20 mouse cellular contexts compared by ENCODE assay signal in genomic region chr8:84167696-84168095, GRCm38 (mm10). TPM values are rescaled to one million over a fixed set of nuclear protein-coding genes. Genes with fewer than 3 reads are reported as not detected.
DNase-seq lines count a peak whose midpoint lies in the region; ATAC-seq and TF ChIP-seq lines count a peak whose summit lies in the region.
"Had no signal": no experiment of that assay in that cellular context is flagged by ENCODE, and none has a peak within 500 bp of the region (broad histone marks: within the 10 kb centered on the region; RNA-seq: fewer than 3 reads in every experiment).

No protein-coding gene starts in this region.

- no peak for TF ChIP-seq EP300 in liver, postnatal 0 days (IDR thresholded peaks at IDR 0.05; ENCODE audit: low read depth)
- TF ChIP-seq EP300 in stomach, postnatal 0 days (optimal IDR thresholded peaks at IDR 0.05), result no peak

- no peak for ATAC-seq in heart, embryonic 13.5 days (ENCODE audit: extremely low read depth, insufficient number of reproducible peaks, low FRiP score, low TSS enrichment)
- peak; percentile 58; the same call in 1 of the 2 replicates for ATAC-seq in liver, embryonic 12.5 days
- ATAC-seq in liver, postnatal 0 days, result no peak
- ATAC-seq in stomach, embryonic 16.5 days (ENCODE audit: insufficient read depth, low FRiP score), result no peak
- no peak for ATAC-seq in stomach, postnatal 0 days (ENCODE audit: low FRiP score, low TSS enrichment)
- ATAC-seq: activated CD4-positive, CD25-positive, alpha-beta regulatory T cell, adult 4 months; forebrain, postnatal 0 days; inflammation-experienced regulatory T-cells, adult 6 months; Patski had no signal

- H3K27ac ChIP-seq in heart, embryonic 13.5 days (replicated peaks), result no peak overlapping the region
- no peak overlapping the region for H3K27ac ChIP-seq in liver, embryonic 12.5 days
- H3K27ac ChIP-seq in liver, postnatal 0 days (ENCODE audit: low read depth), result no peak overlapping the region
- H3K27ac ChIP-seq in stomach, embryonic 16.5 days (ENCODE audit: low read length), result no peak overlapping the region
- H3K27ac ChIP-seq in stomach, postnatal 0 days (replicated peaks), result no peak overlapping the region
- H3K27ac ChIP-seq: embryonic facial prominence, embryonic 13.5 days; forebrain, embryonic 12.5 days; hindbrain, embryonic 10.5 days; hindbrain, embryonic 15.5 days had no signal

- peaks cover 21% of the 10 kb centered on the region for H3K36me3 ChIP-seq in heart, embryonic 13.5 days
- H3K36me3 ChIP-seq in liver, embryonic 12.5 days, result peaks cover 10% of the 10 kb centered on the region; the same call in 1 of the 2 replicates
- H3K36me3 ChIP-seq in liver, postnatal 0 days (replicated peaks; ENCODE audit: insufficient read depth, low read length), result no peaks in the 10 kb centered on the region
- H3K36me3 ChIP-seq in stomach, embryonic 16.5 days (ENCODE audit: control insufficient read depth, insufficient read depth, low read length), result no peaks in the 10 kb centered on the region
- H3K36me3 ChIP-seq in stomach, postnatal 0 days (ENCODE audit: control insufficient read depth, insufficient read depth, low read length), result peaks cover 5% of the 10 kb centered on the region; the same call in 1 of the 2 replicates

- H3K4me3 ChIP-seq in heart, embryonic 13.5 days, result no peak overlapping the region
- no peak overlapping the region for H3K4me3 ChIP-seq in liver, embryonic 12.5 days
- H3K4me3 ChIP-seq in liver, postnatal 0 days (ENCODE audit: low read depth, low read length), result no peak overlapping the region
- no peak overlapping the region for H3K4me3 ChIP-seq in stomach, embryonic 16.5 days (replicated peaks; ENCODE audit: low read length)
- H3K4me3 ChIP-seq in stomach, postnatal 0 days (ENCODE audit: low read depth, low read length), result no peak overlapping the region
- H3K4me3 ChIP-seq: embryonic facial prominence, embryonic 13.5 days; forebrain, embryonic 12.5 days; hindbrain, embryonic 10.5 days; hindbrain, embryonic 15.5 days had no signal

- H3K9ac ChIP-seq in heart, embryonic 13.5 days, result peak overlapping the region; percentile 44; the same call in 1 of the 2 replicates
- H3K9ac ChIP-seq in liver, embryonic 12.5 days, result no peak overlapping the region
- no peak overlapping the region for H3K9ac ChIP-seq in liver, postnatal 0 days (replicated peaks)
- peak overlapping the region; percentile 31; the same call in 1 of the 2 replicates for H3K9ac ChIP-seq in stomach, embryonic 16.5 days (ENCODE audit: low read length)
- no peak overlapping the region for H3K9ac ChIP-seq in stomach, postnatal 0 days (ENCODE audit: low read length)
- H3K9ac ChIP-seq: embryonic facial prominence, embryonic 13.5 days; forebrain, embryonic 12.5 days; forebrain, postnatal 0 days; hindbrain, embryonic 15.5 days had no signal

- H3K27me3 ChIP-seq in heart, embryonic 13.5 days (replicated peaks), result no peaks in the 10 kb centered on the region
- 0 out of 2 replicates have a peak, but pooled peaks cover 4% of the 10 kb centered on the region for H3K27me3 ChIP-seq in liver, embryonic 12.5 days (replicated peaks)
- no peaks in the 10 kb centered on the region for H3K27me3 ChIP-seq in liver, postnatal 0 days (ENCODE audit: insufficient read depth, low read length)
- no peaks in the 10 kb centered on the region for H3K27me3 ChIP-seq in stomach, embryonic 16.5 days (ENCODE audit: control insufficient read depth, insufficient read depth, low read length)
- no peaks in the 10 kb centered on the region for H3K27me3 ChIP-seq in stomach, postnatal 0 days (ENCODE audit: control insufficient read depth, insufficient read depth, low read length)
- H3K27me3 ChIP-seq: embryonic facial prominence, embryonic 13.5 days; forebrain, embryonic 12.5 days; hindbrain, embryonic 15.5 days; Patski had no signal

- H3K4me1 ChIP-seq in heart, embryonic 13.5 days, result peaks cover 29% of the 10 kb centered on the region
- 0 out of 2 replicates have a peak, but pooled peaks cover 5% of the 10 kb centered on the region for H3K4me1 ChIP-seq in liver, embryonic 12.5 days
- no peaks in the 10 kb centered on the region for H3K4me1 ChIP-seq in liver, postnatal 0 days (ENCODE audit: insufficient read depth)
- H3K4me1 ChIP-seq in stomach, embryonic 16.5 days (ENCODE audit: control insufficient read depth, insufficient read depth, low read length), result no peaks in the 10 kb centered on the region
- H3K4me1 ChIP-seq in stomach, postnatal 0 days (replicated peaks; ENCODE audit: control insufficient read depth, insufficient read depth), result no peaks in the 10 kb centered on the region
- H3K4me1 ChIP-seq: embryonic facial prominence, embryonic 13.5 days; forebrain, embryonic 12.5 days; hindbrain, embryonic 15.5 days had no signal

- no peak for DNase-seq in heart, adult 9 months (ENCODE audit: low spot score in 2 of 2)
- no peak for DNase-seq in liver, postnatal 0 days
- no peak for DNase-seq in stomach, postnatal 0 days (ENCODE audit: low spot score)
- DNase-seq in right cerebral cortex, postnatal 36 days (ENCODE audit: low spot score in 2 of 2), result no peak
- DNase-seq: adrenal gland, postnatal 14 days; cerebellum, adult 11-12 months; cerebellum, adult 9-10 months; cerebellum, postnatal 25 days; forebrain, postnatal 0 days; gastrocnemius, postnatal 14 days had no signal

- TF ChIP-seq CTCF in liver, postnatal 0 days (IDR thresholded peaks at IDR 0.05; ENCODE audit: low read depth), result no peak
- no peak for TF ChIP-seq CTCF in stomach, postnatal 0 days (IDR thresholded peaks at IDR 0.05; ENCODE audit: low read depth)

- H3K9me3 ChIP-seq in heart, embryonic 13.5 days, result no peaks in the 10 kb centered on the region
- no peaks in the 10 kb centered on the region for H3K9me3 ChIP-seq in liver, embryonic 12.5 days (replicated peaks)
- H3K9me3 ChIP-seq in liver, postnatal 0 days (ENCODE audit: low read length), result no peaks in the 10 kb centered on the region
- H3K9me3 ChIP-seq in stomach, embryonic 16.5 days (replicated peaks; ENCODE audit: control insufficient read depth, low read length), result no peaks in the 10 kb centered on the region
- no peaks in the 10 kb centered on the region for H3K9me3 ChIP-seq in stomach, postnatal 0 days (ENCODE audit: control insufficient read depth, low read length)
- H3K9me3 ChIP-seq: embryonic facial prominence, embryonic 13.5 days; forebrain, embryonic 12.5 days; hindbrain, embryonic 10.5 days; hindbrain, embryonic 15.5 days had no signal

- WGBS in heart, embryonic 13.5 days, result 61% methylated on average over 2 of the region's 2 CpGs
- WGBS in liver, embryonic 12.5 days (ENCODE audit: insufficient replicate concordance), result 65% methylated on average over 2 of the region's 2 CpGs
- WGBS in liver, postnatal 0 days (ENCODE audit: insufficient replicate concordance), result 74% methylated on average over 2 of the region's 2 CpGs
- 83% methylated on average over 2 of the region's 2 CpGs for WGBS in stomach, embryonic 16.5 days
- WGBS in stomach, postnatal 0 days, result 90% methylated on average over 2 of the region's 2 CpGs

- H3K4me2 ChIP-seq in heart, embryonic 13.5 days, result no peak overlapping the region
- no peak overlapping the region for H3K4me2 ChIP-seq in liver, embryonic 12.5 days
- H3K4me2 ChIP-seq in liver, postnatal 0 days (ENCODE audit: low read depth, low read length), result no peak overlapping the region
- no peak overlapping the region for H3K4me2 ChIP-seq in stomach, embryonic 16.5 days (ENCODE audit: low read depth, low read length)
- no peak overlapping the region for H3K4me2 ChIP-seq in stomach, postnatal 0 days (replicated peaks; ENCODE audit: low read depth)
- H3K4me2 ChIP-seq: embryonic facial prominence, embryonic 13.5 days; forebrain, embryonic 12.5 days; hindbrain, embryonic 15.5 days had no signal

RNA-seq across cellular contexts. Expression of gene Nanos3, which starts 17.3 kb away (rescaled TPM):
- 1.9 and 2.8 TPM in 2 replicates for polyA plus RNA-seq in heart, embryonic 13.5 days (2015; fragmentation: Nextera tagmentation; extraction: Ambion mirVana)
- 0.61 and 1.3 TPM in 2 replicates for polyA plus RNA-seq in liver, embryonic 12.5 days (2016; fragmentation: Nextera tagmentation; extraction: Ambion mirVana)
- polyA plus RNA-seq in liver, postnatal 0 days (2015; fragmentation: Nextera tagmentation; extraction: Ambion mirVana), result 0.34 and 0.79 TPM in 2 replicates
- polyA plus RNA-seq in stomach, embryonic 16.5 days (2015; fragmentation: Nextera tagmentation; extraction: Ambion mirVana), result 1.3 TPM in 1 of 2 replicates, not detected in the other
- 2.0 and 4.4 TPM in 2 replicates for polyA plus RNA-seq in stomach, postnatal 0 days (2015; fragmentation: Nextera tagmentation; extraction: Ambion mirVana)
- polyA plus RNA-seq: inflammation-experienced regulatory T-cells, adult 6 months had no signal

RNA-seq across cellular contexts. Expression of gene 4930432K21Rik, which starts 19.9 kb away (rescaled TPM):
- 0.82 and 0.88 TPM in 2 replicates for polyA plus RNA-seq in heart, embryonic 13.5 days (2015; fragmentation: Nextera tagmentation; extraction: Ambion mirVana)
- polyA plus RNA-seq in liver, embryonic 12.5 days (2016; fragmentation: Nextera tagmentation; extraction: Ambion mirVana), result 0.28 and 0.58 TPM in 2 replicates
- polyA plus RNA-seq in liver, postnatal 0 days (2015; fragmentation: Nextera tagmentation; extraction: Ambion mirVana), result 0.24 and 0.29 TPM in 2 replicates
- 1.0 and 1.1 TPM in 2 replicates for polyA plus RNA-seq in stomach, embryonic 16.5 days (2015; fragmentation: Nextera tagmentation; extraction: Ambion mirVana)
- 0.28 and 0.40 TPM in 2 replicates for polyA plus RNA-seq in stomach, postnatal 0 days (2015; fragmentation: Nextera tagmentation; extraction: Ambion mirVana)

RNA-seq across cellular contexts. Expression of gene Cc2d1a, which starts 20.0 kb away (rescaled TPM):
- polyA plus RNA-seq in heart, embryonic 13.5 days (2015; fragmentation: Nextera tagmentation; extraction: Ambion mirVana), result 14.5 and 15.3 TPM in 2 replicates
- 8.2 and 9.6 TPM in 2 replicates for polyA plus RNA-seq in liver, embryonic 12.5 days (2016; fragmentation: Nextera tagmentation; extraction: Ambion mirVana)
- polyA plus RNA-seq in liver, postnatal 0 days (2015; fragmentation: Nextera tagmentation; extraction: Ambion mirVana), result 4.4 and 4.5 TPM in 2 replicates
- polyA plus RNA-seq in stomach, embryonic 16.5 days (2015; fragmentation: Nextera tagmentation; extraction: Ambion mirVana), result 25.5 and 25.7 TPM in 2 replicates
- 15.8 and 17.5 TPM in 2 replicates for polyA plus RNA-seq in stomach, postnatal 0 days (2015; fragmentation: Nextera tagmentation; extraction: Ambion mirVana)

RNA-seq across cellular contexts. Expression of gene Podnl1, which starts 41.9 kb away (rescaled TPM):
- polyA plus RNA-seq in heart, embryonic 13.5 days (2015; fragmentation: Nextera tagmentation; extraction: Ambion mirVana), result 0.06 and 0.12 TPM in 2 replicates
- 0.08 and 0.13 TPM in 2 replicates for polyA plus RNA-seq in liver, embryonic 12.5 days (2016; fragmentation: Nextera tagmentation; extraction: Ambion mirVana)
- polyA plus RNA-seq in liver, postnatal 0 days (2015; fragmentation: Nextera tagmentation; extraction: Ambion mirVana), result not detected in 2 replicates
- polyA plus RNA-seq in stomach, embryonic 16.5 days (2015; fragmentation: Nextera tagmentation; extraction: Ambion mirVana), result 0.25 and 0.26 TPM in 2 replicates
- 0.11 and 0.21 TPM in 2 replicates for polyA plus RNA-seq in stomach, postnatal 0 days (2015; fragmentation: Nextera tagmentation; extraction: Ambion mirVana)

Comparison
In these comparisons a context has a peak if more than half of its experiments do, and no peak if none do; other contexts are left out.
1. H3K9ac ChIP-seq: peak in heart, embryonic 13.5 days (single experiment) and stomach, embryonic 16.5 days (single experiment); none in liver, embryonic 12.5 days (single experiment), liver, postnatal 0 days (single experiment) and stomach, postnatal 0 days (single experiment).